Mouse (Mus musculus): ENCODE measurements at regions not wholly inside any gene's neighbourhood (a gene's known extent, or its start where the extent isn't known, plus 50 kb on each side); places are given as distances from the start of the nearest gene placed in this dataset.
A peak's percentile ranks its signal among the peaks of the same experiment; 100 is the strongest.

- in situ Hi-C loops (cut with MboI; ENCODE audit: low pct_ligation_motif_present, low pct_unique_long_range_greater_than_20kb, low sequenced_read_pairs) (loop anchor here (5.0 kb wide), 1 partner anchor 33 kb away; no protein-coding TSS in a partner anchor), dilution Hi-C loops (cut with MboI; ENCODE audit: extremely low pct_ligation_motif_present, extremely low pct_unique_long_range_greater_than_20kb, low sequenced_read_pairs) (no loop called here)
- Histone ChIP-seq H3K4me3 (replicated peaks in 1 of 3; ENCODE audit: low read depth in 2 of 3, low read length in 2 of 3, poor library complexity in 1 of 3) (no peak overlapping the region), H3K4me2 (ENCODE audit: insufficient read depth, low read depth, poor library complexity, severe bottlenecking) (no peak overlapping the region), H3K27me3 (replicated peaks) (no peaks in the 10 kb centered on the region), H3K79me2 (replicated peaks; ENCODE audit: control insufficient read depth, extremely low read depth, insufficient read depth, poor library complexity, severe bottlenecking) (no peaks in the 10 kb centered on the region), H3K36me3 (replicated peaks in 1 of 2; ENCODE audit: control insufficient read depth in 1 of 2, insufficient read depth in 1 of 2, low read length in 1 of 2) (peaks cover 0 to 18% of the 10 kb centered on the region in 2 experiments), H3K4me1 (ENCODE audit: control insufficient read depth in 1 of 2, insufficient read depth in 2 of 2) (peaks cover 19 to 45% of the 10 kb centered on the region in 2 experiments), H3K9ac (ENCODE audit: insufficient read depth, low read depth) (no peak overlapping the region), H3K27ac (ENCODE audit: insufficient read depth, low read depth) (no peak overlapping the region), H3K9me3 (replicated peaks; ENCODE audit: low read length) (peaks cover 24% of the 10 kb centered on the region)
- TF ChIP-seq USF1 (IDR thresholded peaks at IDR 0.05; ENCODE audit: low read depth, low read length) (no peak), CHD2 (IDR thresholded peaks at IDR 0.05; ENCODE audit: low read length) (no peak), USF2 (conservative IDR thresholded peaks at IDR 0.05; ENCODE audit: low read depth, low read length) (no peak), BHLHE40 (IDR thresholded peaks at IDR 0.05; ENCODE audit: low read depth, low read length) (no peak), UBTF (IDR thresholded peaks at IDR 0.05; ENCODE audit: low read depth, low read length) (no peak), KAT2A (IDR thresholded peaks at IDR 0.05; ENCODE audit: insufficient replicate concordance, low read length) (no peak), GABPA (IDR thresholded peaks at IDR 0.05; ENCODE audit: insufficient replicate concordance, low read depth, low read length) (no peak), E2F4 (IDR thresholded peaks at IDR 0.05; ENCODE audit: insufficient replicate concordance, low read depth, low read length) (no peak), JUN (IDR thresholded peaks at IDR 0.05; ENCODE audit: insufficient read depth, low read depth, low read length) (no peak)
- no peak for DNase-seq (ENCODE audit: extremely low read depth)
Measured at GRCm38 (mm10) chr2:128365775-128366174, 225.2 kb upstream of the Spdye4c start.

DNA sequence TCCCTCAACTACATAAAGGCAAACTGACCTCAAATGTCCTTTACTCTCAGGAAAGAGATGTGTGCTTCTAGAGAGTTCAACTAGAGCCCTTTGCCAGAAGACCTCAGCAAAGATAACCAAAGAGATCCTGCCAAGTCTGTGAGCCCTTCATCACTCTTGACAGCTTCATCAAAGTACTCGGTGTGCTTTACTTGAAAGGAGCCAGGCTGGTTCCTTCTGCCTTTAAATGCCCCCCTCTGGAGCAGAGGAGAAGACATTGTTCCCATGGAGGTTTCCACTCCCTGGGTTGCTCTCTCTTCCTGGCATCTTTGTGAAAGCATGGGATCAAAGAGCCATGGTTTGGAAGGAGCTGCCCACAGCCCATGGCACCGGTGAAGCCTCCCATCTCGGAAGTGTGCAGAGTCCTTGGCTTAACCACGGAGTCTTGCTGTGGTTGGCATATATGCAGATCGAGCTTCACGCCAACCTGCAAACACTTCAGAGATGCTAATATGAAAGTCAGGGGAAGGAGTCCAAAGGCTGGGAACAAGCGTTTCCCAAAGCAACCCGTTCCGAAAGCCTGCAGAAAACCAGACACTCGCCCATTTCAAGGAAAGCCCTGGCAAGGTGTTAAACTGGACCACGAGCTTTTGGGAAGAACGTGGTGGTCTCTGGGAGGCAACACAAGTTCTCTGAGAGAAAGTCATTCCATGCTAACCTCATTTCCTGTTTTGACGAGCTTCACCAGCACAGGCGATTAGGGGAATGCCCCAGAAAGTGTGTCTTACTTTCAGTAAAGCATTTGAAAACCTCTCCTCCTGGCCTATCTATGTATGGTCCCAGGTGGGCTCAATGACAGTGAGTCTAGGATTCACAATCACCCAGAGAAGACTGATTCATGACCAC lies 223.5 kb upstream of the Spdye4c start:
- Histone ChIP-seq H3K4me1 (ENCODE audit: control insufficient read depth in 1 of 2, insufficient read depth in 2 of 2) (peaks cover 20 to 51% of the 10 kb centered on the region in 2 experiments), H3K27me3 (replicated peaks) (no peaks in the 10 kb centered on the region), H3K9ac (ENCODE audit: insufficient read depth, low read depth) (no peak overlapping the region), H3K27ac (ENCODE audit: insufficient read depth, low read depth) (peak overlapping the region; percentile 78), H3K4me3 (replicated peaks in 1 of 3; ENCODE audit: low read depth in 2 of 3, low read length in 2 of 3, poor library complexity in 1 of 3) (no peak overlapping the region), H3K36me3 (replicated peaks in 1 of 2; ENCODE audit: control insufficient read depth in 1 of 2, insufficient read depth in 1 of 2, low read length in 1 of 2) (peaks cover 0 to 21% of the 10 kb centered on the region in 2 experiments), H3K9me3 (replicated peaks; ENCODE audit: low read length) (peaks cover 24% of the 10 kb centered on the region), H3K4me2 (ENCODE audit: insufficient read depth, low read depth, poor library complexity, severe bottlenecking) (peak overlapping the region; percentile 85), H3K79me2 (replicated peaks; ENCODE audit: control insufficient read depth, extremely low read depth, insufficient read depth, poor library complexity, severe bottlenecking) (no peaks in the 10 kb centered on the region)
- in situ Hi-C loops (cut with MboI; ENCODE audit: low pct_ligation_motif_present, low pct_unique_long_range_greater_than_20kb, low sequenced_read_pairs) = loop anchor here (5.0 kb wide), 1 partner anchor 35 kb away; no protein-coding TSS in a partner anchor
- DNase-seq (ENCODE audit: extremely low read depth) = peak; percentile 91
- dilution Hi-C loops (cut with MboI; ENCODE audit: extremely low pct_ligation_motif_present, extremely low pct_unique_long_range_greater_than_20kb, low sequenced_read_pairs) = no loop called here
- no peak for TF ChIP-seq NRF1 (IDR thresholded peaks at IDR 0.05; ENCODE audit: low read depth, low read length)
- peak; percentile 88 for TF ChIP-seq MYC (IDR thresholded peaks at IDR 0.05; ENCODE audit: low read depth, low read length)
- TF ChIP-seq MXI1 (IDR thresholded peaks at IDR 0.05; ENCODE audit: low read depth, low read length) = peak; percentile 68; the same call in 1 of the 2 replicates
- TF ChIP-seq MEF2A (IDR thresholded peaks at IDR 0.05; ENCODE audit: borderline replicate concordance, low read depth, low read length) = peak; percentile 86
- TF ChIP-seq RCOR1 (conservative IDR thresholded peaks at IDR 0.05; ENCODE audit: low read depth, low read length) = peak; percentile 96
- 0 out of 2 replicates have a peak, but pooled peaks have one; percentile 18 for TF ChIP-seq KAT2A (IDR thresholded peaks at IDR 0.05; ENCODE audit: insufficient replicate concordance, low read length)
- peak; percentile 88 for TF ChIP-seq MAFK (IDR thresholded peaks at IDR 0.05; ENCODE audit: insufficient replicate concordance, low read length)
- peak; percentile 87 for TF ChIP-seq MAX (IDR thresholded peaks at IDR 0.05; ENCODE audit: low read length)
- no peak for TF ChIP-seq UBTF (IDR thresholded peaks at IDR 0.05; ENCODE audit: low read depth, low read length)
- no peak for TF ChIP-seq ZC3H11A (IDR thresholded peaks at IDR 0.05; ENCODE audit: low read depth, low read length)
- TF ChIP-seq PAX5 (IDR thresholded peaks at IDR 0.05; ENCODE audit: low read length) = no peak
- peak; percentile 60; the same call in 1 of the 2 replicates for TF ChIP-seq CHD1 (IDR thresholded peaks at IDR 0.05; ENCODE audit: low read depth, low read length)
- no peak for TF ChIP-seq TBP (conservative IDR thresholded peaks at IDR 0.05; ENCODE audit: low read depth, low read length)
- peak; percentile 99 for TF ChIP-seq EP300 (IDR thresholded peaks at IDR 0.05; ENCODE audit: low read length)
- peak; percentile 89 for TF ChIP-seq BHLHE40 (IDR thresholded peaks at IDR 0.05; ENCODE audit: low read depth, low read length)
- TF ChIP-seq ELF1 (IDR thresholded peaks at IDR 0.05; ENCODE audit: low read depth, low read length) = 0 out of 2 replicates have a peak, but pooled peaks have one; percentile 38
- peak; percentile 96 for TF ChIP-seq IRF4 (IDR thresholded peaks at IDR 0.05; ENCODE audit: low read depth, low read length)
- peak; percentile 19; the same call in 1 of the 2 replicates for TF ChIP-seq NELFE (IDR thresholded peaks at IDR 0.05; ENCODE audit: low read depth, low read length)
- no peak for TF ChIP-seq GABPA (IDR thresholded peaks at IDR 0.05; ENCODE audit: insufficient replicate concordance, low read depth, low read length)
- TF ChIP-seq RAD21 (IDR thresholded peaks at IDR 0.05; ENCODE audit: low read depth, low read length) = peak; percentile 10
- TF ChIP-seq SIN3A (IDR thresholded peaks at IDR 0.05; ENCODE audit: low read length) = peak; percentile 81
- peak; percentile 30; the same call in 1 of the 2 replicates for TF ChIP-seq SMC3 (IDR thresholded peaks at IDR 0.05; ENCODE audit: low read depth, low read length)
- TF ChIP-seq ETS1 (conservative IDR thresholded peaks at IDR 0.05; ENCODE audit: low read depth, low read length) = peak; percentile 93
- TF ChIP-seq CHD2 (IDR thresholded peaks at IDR 0.05; ENCODE audit: low read length) = peak; percentile 71; the same call in 1 of the 2 replicates

Measured in CH12.LX (cell line).